Mouse (Mus musculus) gastrocnemius, postnatal 10 days (tissue): ENCODE data around the gene Plekhm3. TPM values are rescaled to one million over a fixed set of nuclear protein-coding genes. Genes with fewer than 3 reads are reported as not detected.

Source experiments
- DNase-seq: peaks from one replicate; pipeline ENCODE4 v3.0.0; 2021; ENCODE audit warnings: mixed read lengths
- total RNA-seq, 2 experiments: library from RNA; stranded (reverse); gene quantifications; 2 replicates each; pipeline ENCODE4 v1.2.3; 2021

Gene Plekhm3
- total RNA-seq, 2 experiments from 2014 or later, result 5.7 to 6.9 TPM

DNA sequence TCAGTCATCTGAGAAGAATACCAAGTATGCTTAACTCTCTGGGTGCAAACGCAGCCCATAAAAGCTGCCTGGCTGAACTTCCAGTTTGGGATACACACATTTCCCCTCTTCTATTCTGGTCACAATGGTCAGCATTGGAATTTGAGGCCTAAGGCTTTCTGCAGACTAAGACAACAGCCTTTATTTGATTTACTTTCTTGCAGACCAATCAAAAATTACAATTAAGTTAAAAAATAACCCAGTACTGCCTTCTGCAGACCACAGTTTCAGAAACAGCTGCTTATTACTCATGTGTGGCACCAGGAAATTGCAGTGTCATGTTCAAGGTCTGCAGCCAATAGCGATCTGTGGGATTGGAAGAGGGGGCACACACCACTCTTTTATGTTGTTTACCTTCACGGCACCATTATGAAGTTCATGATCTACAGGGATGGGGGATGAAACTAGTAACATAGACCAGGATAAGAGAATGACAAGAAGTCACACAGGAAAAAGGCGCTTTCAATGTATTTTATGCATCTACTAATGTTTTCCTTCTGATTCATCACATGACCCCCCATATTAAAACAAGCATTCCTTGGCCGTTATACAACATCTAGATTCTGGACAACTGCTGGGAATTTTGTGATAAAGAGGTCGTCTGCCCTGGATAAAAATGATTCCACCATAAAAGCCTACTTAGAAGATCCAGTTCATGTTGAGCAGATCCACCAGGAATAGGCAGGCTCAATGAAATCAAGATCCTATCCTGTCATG lies 130.1 kb downstream of the Plekhm3 start:
- DNase-seq, result no peak

DNA sequence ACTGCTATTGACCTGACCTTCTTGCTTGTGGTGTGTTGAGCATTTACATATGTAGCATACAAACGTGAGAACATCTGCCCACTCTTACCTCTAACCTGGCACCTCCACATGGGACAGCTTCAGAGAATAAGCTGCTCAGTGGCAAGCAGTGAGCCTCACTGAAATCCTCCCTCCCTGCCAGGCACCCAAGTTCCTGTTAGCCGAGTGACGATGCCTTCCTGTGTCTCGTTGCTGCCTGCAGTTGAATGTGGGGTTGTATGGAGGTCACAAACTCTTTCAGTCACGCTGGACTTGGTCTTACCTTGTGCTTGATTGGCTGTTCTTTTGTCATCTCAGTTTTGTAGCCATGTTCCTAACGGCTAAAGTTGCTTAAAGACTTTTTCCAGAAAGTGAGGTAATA lies 133.1 kb downstream of the Plekhm3 start:
- no peak for DNase-seq

DNA sequence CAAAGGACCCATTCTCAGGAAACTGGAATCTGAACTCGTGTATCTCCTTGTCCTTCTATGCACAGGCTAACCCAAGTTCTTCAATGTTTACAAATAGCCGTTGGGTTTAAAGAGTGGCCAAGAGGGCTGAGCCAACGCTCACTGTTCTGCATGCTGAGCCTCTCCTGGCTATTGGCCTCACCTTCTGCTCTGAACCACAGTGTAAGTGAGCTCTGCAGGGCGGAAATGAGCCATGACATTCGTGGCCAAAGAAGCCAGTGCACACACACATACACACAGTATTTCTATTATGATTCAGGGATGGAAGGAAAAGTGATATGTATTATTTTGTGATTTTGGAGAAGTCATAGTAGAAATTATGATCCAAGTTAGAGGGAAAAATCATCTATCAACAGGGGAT lies 138.9 kb downstream of the Plekhm3 start:
- DNase-seq, result no peak

DNA sequence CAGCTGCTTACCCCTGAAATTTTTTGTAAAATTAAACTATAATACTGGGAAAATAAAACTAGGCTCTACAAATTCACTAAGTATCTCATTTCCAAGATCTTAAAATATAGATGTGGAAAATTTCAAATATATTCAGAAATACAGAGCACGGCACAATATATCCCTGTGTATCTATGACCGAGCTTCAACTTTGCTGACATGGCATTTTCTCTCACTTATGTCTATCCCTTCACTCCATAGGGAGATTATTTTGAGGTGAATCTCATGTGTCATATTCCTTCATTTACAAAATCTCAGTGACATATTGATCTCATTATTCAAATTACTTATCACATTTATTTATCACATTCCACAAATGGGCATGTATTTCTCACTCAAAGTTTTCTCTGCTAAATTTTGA lies 143.4 kb downstream of the Plekhm3 start:
- no peak for DNase-seq

DNA sequence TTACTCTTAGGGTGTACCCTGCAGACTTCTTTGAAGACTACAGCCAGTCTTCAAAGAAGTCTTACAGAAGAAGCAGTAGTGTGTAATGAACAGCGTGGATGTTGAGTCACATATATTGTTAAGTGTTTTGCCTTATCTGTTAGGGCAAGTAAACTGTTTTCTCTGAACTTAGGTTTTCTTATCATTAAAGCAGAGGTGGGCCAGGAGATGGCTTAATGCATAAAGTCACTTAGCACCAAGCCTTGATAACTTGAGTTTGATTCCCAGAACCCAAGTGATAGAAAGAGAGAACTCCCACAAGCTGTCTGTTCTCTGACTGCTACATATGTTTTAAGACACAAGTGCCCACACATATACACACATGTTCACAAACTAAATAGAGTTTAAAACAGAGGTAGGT lies 144.7 kb downstream of the Plekhm3 start:
- no peak for DNase-seq

DNA sequence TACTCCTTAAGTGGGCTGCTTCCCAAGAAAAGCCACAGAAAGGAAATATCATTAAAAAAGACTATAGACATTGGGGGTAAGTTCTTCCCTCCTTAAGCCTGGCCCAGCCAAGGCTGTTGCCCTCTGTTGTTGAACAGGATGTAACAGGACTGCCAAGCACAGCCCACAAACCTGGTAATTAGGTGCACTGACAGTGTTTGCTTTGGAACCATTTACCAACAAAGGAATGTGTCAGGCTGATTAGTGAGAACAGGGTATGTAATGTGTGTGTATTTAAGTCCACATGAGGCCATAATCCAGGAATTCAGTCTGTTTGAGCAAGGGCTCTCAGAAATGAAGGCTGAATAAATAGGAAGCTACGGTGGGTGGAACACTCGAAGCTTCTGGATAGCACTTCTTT lies 147.5 kb downstream of the Plekhm3 start:
- DNase-seq, result no peak

DNA sequence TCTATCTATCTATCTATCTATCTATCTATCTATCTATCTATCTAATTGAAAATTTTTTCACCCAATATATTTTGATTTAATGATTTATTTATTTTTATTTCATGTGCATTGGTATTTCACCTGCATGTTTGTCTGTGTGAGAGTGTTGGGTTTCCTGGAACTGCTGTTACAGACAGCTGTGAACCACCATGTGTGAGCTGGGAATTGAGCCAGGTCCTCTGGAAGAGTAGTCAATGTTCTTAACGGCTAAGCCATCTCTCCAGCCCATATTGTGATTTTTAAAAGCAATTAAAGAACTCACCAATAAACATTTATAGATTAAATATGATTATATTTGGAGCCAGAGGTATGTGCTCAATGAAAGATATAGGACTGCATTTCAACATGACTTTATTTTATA lies 148.9 kb downstream of the Plekhm3 start:
- no peak for DNase-seq

DNA sequence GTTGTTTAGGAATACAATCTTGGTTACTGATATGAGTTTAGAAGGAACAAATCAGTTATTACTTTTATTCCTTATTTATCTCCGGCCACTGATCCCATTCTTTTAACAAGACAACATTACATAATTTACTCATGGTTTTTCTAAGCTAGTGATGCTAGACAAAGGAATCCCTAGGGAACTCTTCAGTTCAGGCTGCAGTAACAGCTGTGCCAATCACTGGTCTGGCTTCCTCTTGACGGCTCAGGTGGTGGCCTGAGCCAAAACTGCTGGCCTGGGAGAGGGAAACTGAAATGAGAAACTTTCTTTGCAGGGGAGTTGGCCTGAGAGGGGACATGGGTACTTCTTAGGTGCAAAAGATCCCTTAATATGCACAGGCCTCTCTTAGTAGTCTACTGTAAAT lies 151.4 kb downstream of the Plekhm3 start:
- no peak for DNase-seq

DNA sequence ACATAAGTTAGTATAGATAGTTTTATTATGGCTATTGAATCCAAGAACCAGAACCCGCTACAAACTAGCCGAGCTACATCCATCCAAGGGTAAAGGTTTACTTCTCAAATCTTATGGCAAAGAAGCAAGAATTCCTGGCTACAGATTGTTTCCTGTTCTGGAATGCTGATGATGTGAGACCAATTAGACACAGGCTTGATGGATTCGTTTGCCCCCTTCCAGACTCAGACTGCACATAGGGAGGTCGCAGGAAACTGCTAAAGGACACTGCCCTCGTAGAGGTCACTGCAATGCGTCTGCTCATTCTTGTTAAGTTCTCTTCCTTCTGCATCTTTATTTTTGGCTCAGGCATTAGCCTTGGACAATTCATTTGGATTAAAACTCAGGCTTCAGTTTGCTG lies 154.0 kb downstream of the Plekhm3 start:
- no peak for DNase-seq

DNA sequence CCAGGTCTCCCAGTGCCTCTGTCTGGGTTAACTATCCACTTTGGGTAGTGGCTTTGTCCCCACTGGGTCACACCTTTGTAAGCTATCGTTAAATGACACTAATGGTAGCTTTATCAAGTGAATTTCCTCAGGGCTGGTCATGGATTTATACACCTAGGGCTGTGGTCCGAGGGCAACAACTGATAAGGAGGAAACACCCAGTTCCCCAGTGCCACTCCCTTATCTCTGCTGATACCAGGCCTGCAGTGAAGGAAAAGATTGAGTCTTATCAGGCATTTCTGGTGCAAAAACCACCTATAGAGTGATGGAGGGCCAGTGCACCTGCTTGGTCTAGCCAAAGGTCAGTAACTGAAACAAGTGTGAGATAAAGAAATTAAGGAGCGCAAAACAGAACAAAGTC lies 159.0 kb downstream of the Plekhm3 start:
- no peak for DNase-seq

DNA sequence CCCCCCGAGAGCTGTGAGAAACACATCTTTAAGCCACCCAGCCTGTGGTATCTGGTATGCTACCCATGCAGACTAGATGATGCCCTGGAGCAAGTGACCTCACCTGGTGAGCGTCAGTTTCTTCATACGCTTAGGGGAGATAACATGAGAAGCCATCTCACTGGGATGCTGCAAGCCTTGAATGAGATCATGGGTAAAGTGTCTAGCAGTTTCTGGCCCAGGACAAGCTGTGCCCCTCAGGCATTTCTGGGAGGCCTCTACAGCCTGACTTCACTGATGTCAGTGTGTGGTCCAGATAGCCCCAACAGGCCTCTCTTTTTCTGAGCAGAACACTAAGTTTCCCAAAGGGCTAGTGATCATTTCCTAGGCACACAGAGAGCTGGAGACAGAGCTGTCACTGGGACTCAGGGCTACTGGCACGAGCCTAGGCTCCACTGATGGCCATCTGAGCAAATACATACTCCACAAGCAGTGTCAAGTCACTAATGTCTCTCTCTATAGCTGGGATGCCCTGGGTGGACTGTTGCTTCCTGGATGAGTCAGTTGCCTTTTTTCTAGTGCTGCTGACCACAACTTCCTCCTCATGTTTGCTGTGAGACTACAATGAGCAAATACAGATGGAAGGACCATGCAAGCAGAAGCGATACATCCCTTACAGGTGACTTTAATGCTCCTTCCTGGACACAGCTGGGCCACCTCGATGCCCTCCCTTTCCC lies 159.6 kb downstream of the Plekhm3 start:
- DNase-seq, result no peak

DNA sequence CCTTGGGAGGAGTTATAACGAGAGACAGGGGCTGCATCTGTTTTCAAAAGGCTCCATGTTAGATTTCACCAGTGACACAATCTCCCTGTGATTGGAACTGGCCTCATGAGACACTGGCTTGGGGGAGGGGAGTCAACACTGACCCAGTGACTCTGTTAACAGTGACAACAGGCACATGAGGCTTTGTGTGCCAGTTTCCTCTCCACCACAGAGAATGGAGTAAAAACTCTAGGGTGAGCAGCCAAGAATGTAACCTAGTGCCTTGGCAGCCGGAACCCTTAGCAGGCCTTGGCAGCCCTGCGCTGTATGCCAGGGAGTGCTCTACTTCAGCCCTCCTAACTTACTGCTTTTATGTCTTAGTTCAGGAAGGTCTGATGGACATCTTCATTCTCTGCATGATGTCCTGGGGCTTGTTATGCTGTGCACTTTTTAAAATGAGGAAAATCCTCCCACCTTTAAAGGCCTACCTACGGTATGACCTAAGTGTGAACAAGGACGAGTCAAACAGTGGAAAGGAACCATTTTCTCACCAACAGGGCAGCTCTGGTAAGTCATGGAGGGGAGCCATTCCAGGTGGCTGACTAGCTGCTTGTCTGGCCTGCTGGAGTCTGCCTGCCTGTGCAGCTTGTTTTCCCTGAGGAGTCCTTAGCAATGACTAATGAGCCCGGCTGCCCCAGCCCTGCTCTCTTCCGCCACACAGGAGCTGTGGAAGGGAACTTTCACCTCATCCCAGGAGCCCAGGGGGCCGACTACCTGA lies 161.2 kb downstream of the Plekhm3 start:
- no peak for DNase-seq

DNA sequence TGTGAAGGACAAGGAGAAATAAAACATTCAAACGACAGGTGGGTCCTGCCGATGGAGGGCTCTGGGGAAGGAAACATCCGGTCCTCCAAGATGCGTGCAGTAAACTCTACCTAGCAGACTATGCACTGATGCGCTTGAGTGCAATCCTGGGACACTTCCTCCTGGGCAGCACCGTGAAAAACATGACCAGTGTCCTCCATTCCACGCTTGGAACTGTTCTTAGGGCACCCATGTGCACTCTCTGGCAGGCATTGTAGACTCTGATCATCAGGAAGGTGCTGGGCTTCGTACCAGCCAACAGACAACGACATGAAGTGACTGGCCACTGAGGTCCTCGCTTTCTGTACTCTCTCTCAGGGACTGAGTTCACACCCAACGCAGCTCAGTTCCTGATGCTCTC lies 162.5 kb downstream of the Plekhm3 start:
- DNase-seq, result no peak

DNA sequence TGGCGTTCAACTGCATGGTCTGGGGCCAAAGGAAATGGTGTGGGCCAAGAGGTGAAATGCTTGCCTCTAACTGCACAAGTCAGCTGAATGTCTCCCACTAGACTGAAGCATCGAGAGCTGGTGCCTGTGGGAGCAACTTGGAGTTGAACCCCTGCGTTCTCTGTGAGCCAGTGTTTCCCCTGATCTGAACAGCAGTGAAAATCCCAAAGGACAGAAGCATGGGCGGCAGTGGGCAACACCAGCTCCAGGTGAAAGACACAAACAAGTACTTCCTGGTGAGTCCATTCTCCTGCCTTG lies 163.4 kb downstream of the Plekhm3 start:
- peak; percentile 22 for DNase-seq

DNA sequence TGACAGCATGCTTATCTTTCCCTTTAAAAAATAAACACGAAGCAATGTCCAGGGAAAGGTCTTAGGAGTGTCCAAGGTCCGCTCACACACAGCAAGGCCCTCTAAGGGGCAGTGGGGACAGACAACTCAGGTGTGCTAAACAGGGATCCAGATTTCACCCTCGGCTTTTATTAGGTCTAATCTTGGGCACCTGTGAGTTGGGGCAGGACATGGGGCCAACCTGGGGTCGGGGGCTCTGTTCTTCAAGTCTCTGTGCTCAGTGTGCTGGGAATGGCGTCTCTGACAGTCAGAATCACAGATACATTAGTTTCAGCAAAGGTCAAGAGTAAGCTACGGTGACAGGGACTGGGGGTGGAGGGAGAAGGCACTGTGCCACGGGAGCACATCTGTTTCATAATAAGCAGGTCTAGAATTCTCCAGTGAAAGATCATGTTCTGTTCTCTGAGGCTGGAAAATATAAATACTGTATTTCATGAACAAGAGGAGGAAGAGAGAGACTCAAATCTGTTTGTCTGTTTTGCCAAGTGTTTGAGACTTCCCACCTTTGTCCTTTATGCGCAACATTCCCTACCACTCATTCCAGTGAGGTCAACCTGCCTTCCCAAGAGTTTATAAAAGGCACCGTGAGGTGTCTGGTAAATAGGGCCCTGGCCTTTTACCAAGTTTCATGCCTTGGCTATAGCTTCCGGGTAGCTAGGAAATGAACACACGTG lies 163.9 kb downstream of the Plekhm3 start:
- DNase-seq, result peak; percentile 22

DNA sequence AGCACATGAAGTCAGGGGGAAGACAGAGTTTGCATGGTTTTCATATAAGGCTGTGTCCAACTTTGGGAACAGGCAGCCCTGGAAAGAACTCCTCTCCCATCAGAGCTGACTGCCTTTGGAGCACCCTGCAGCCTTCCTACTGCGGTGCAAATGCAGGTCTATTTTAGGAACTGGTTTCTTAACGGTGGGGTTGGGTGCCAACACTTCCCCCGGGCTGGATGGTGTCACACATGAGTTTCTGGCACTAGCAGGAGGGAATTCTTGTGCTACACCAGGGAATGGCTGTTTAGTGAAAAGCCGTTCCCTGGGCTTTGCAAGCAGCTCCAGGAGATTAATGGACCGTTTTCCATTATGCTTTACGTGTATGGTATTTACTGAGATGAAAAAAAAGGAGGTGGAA lies 164.8 kb downstream of the Plekhm3 start:
- DNase-seq, result peak; percentile 52

DNA sequence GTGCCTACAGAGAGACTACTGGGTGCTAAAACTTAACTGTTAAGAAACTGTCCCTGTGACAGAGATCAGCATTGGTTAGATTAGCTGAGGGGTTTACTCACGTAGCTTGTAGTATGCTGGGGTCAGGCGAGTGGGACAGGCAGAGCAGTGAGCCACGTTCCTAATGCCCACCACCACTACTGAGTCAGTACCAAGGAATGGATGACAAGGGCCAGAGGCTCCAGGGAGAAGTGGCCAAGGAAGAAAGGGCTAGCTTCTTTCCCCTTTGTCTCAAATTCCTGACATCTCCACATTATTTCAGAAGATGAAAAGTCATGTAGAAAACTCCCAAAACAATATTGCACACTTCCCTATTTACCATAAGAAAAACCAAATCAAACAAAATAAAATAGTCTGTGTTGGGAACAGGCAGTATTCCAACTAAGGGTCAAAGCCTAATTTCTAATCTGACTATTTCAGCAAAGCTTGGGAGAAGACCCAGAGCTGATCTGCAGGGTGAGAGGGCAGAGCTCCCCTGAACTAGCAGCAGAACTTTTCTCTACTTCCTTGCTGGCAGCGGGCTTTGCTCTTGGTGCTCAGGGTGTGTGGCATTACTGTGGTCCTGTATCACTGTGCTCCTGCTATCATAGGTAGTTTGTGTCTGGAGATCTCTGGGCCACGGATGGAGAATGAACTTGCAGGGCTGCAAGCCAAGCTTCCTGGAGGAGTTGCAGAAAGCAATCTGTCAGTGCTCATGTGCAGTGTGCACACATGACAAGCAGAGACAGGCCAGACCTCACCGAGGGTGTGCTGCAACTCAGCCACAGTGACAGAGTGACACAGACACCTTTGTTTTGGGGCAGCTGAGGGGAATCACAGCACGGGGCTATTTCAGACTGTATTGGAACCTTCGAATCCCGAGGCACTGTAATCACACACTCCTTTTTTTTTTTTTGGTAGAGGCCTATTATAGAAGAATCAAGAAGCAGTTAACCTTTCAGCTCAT lies 165.5 kb downstream of the Plekhm3 start:
- DNase-seq, result peak; percentile 23

DNA sequence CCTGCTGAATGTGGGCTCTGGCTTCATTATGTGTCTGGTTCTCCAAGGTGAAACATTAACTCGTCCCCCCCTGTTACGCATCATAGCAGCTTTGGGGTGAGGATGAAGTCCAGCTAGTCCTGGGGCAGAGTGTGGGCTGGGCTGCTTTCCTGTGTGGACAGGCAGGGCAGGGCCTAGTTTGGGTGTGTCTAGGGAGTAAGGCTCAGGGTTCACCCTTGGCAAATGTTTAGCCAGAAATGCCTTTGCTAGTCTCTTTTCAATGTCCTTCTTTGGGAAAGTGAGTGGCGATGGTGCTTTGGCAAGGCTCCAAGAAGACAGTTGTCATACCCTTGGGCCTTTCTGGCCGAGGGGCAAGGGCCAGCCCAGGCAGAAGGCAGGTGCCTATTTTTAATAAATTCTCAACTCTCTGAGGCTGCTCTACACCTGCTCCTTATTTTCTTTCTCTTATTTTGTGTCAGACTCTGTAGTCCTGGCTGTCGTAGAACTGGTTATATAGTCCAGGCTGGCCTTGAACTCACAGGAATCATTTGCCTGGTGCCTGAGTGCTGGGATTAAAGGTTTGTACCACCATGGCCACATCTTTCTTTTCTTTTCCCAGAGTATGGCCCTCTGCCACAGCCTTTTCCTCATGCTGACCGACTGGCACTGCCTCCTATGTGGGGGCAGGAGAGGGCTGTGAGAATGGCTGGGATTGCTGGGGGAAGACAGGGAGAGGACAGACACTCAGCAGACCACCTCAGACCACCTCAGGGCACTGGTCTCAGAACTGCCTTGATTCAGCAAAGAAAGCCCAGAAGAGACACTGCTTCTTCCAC lies 168.7 kb downstream of the Plekhm3 start:
- DNase-seq, result no peak

DNA sequence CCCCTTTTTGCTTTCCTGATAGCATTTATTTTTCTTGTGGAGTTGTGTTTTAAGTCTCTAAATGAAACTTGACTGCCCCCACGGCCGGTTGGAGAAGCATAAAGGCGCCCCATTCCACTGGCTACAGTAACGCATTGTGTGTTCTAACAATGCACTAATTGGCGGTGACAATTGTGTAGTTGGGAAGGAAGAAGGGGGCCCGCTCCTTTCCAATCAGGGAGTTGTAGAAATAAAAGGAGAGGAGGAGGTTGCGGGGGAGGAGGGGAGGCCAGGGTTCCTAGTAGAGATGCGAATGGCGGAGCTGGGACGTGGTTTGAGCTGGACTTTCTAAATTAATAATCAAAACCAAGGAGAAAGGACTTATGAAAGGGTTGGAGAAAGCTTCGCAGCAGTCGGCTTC lies 176.8 kb downstream of the Plekhm3 start:
- DNase-seq, result no peak

DNA sequence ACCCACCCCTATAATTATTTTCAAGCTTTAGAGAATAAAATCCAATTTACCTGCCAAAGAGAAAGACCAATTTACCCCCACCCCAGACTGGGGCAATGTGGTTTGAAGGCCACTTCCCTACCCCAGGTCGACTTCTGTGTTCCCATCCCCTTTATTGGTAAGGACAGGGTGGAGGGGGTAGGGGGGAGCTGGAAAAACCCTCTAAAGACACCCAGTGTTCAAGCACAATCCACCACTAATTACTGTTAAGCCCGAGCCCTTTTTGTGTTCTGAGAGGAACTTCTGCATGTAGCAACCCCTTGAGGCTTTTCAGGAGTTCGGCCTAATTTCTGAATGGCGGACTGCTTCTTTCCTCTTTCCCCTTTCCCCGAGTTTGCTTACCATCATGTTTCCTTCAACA lies 177.2 kb downstream of the Plekhm3 start:
- DNase-seq, result no peak

DNA sequence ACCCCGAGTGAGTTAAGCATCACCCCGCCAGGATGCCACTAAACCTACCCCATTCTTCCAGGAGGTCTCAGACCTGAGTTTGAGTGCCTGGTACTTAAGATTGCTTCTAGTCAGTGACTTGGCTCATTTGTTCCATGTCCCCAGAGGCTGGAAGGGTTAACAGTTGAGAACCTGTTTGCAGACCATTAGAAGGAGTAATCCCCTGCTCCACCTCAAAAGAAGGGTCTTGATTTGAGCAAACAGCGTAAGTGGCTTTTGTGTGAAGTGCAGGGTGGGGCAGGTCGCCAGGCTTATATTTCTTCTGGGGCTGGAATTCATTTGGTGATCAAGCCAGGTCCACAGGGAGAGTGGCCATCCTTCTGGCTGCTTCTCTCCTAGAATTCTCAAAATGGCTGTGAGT lies 183.3 kb downstream of the Plekhm3 start:
- no peak for DNase-seq
